Mouse (Mus musculus) ES-E14 (cell line): ENCODE data around the gene Glb1l3.

Source experiments
- CHD2 ChIP-seq: IDR thresholded peaks from 2 replicates; pipeline ENCODE4 v1.6.1; 2014; ENCODE audit warnings: mild to moderate bottlenecking, low read depth, low read length, inconsistent platforms
- MAFK ChIP-seq: IDR thresholded peaks from 2 replicates; pipeline ENCODE4 v1.6.1; 2014; ENCODE audit warnings: mild to moderate bottlenecking, low read depth, low read length, inconsistent platforms; ENCODE audit not compliant: insufficient read depth

DNA sequence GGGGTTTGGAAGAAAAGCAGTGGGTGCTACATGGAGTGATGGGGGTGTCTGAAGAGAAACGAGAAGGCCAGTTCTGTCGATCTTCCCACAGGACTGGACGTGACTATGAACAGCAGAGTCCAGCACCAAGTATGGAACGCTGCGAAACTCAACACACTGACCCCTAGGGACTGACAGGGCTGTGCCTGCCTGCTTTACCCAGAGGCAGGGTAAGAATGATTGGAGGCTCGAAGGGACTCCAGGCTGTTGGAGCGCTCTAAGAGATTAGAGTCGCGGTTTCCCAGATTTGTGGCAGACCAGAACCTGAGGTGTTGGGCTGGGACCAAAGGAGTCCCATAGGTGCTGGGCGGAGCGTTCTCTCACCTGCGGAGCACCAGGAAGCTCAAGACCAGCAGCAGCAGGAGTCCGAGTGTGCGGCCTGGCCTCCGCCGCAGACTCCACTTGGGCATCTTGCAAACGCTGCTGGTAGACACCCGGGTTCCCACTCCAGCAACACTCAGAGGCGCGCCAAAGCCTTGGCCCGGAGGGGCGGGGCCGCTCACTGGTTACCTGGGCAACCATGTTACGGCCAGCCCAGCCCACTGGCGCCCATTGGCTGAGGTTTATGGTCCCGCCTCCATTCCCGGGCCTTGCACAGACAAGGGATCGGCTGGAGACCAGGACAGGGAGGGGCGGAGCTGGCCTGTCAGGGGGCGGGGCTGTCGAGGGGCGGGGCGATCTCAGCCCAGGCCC, 54.6 kb downstream of the Glb1l3 start, which contains the start of gene Glb1l2:
- TF ChIP-seq MAFK (no peak), CHD2 (no peak)
